Mouse (Mus musculus): Measurements from ENCODE around the gene Olfr1500. TPM values are rescaled to one million over a fixed set of nuclear protein-coding genes. Genes with fewer than 3 reads are reported as not detected.
A peak's percentile ranks its signal among the peaks of the same experiment; 100 is the strongest.
"Not testable (repeated sequence)": the region's sequence is repeated elsewhere in the genome, so short reads cannot be mapped to it uniquely, and the experiment has no call there.

Gene Olfr1500
- not detected for total RNA-seq (2021)
- long read RNA-seq, experiment 1 = 0 reads
- long read RNA-seq, experiment 2 = 0 reads

DNA sequence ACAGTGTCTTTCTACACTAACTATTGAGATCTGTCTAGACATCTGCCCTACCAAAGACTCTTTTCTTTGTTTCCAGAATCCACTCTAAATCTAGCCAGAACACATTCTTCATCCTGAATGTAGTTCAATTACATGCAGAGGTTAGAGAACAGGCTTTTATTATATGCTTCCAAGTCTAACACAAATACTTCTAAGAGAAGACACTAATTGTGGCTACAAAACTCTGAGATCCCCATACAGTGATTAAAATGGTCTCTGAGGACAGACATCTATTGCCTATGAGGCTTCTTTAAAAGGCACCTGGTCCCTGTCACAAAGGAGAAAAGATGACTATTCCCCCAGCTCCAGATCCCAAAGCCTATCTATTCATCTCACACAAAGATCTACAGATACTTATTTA, at the start of gene Olfr1500:
Olfr1500 (minus strand) TSS at position 101 of the 400 bp plus-strand sequence.
- no peak for DNase-seq (ENCODE audit: low spot score in 2 of 2)
- intact Hi-C loops (cut with DNase I) = no loop called here

DNA sequence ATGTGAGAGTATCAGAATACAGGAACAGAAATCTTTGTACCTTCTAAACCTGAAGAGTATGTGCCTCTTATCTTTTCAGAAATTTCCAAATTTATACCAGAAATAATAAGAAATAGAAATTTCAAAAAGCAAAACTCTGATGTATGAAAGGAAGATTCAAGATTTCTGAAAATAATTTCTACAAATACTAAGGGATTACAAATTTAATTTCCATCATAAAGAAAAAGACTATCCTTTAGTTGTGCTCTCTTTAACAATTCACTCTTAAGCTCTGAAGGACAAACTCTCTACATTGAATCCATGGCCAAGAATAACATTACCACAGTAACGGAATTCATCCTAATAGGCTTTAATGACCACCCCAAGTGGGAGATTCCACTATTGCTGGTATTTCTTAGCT, 31.2 kb upstream of the Olfr1500 start, which contains the start of gene Olfr1502:
Olfr1502 (plus strand) TSS at position 301 of the 400 bp plus-strand sequence.
- intact Hi-C loops (cut with DNase I) = no loop called here
- no peak for DNase-seq (ENCODE audit: low spot score in 2 of 2)

DNA sequence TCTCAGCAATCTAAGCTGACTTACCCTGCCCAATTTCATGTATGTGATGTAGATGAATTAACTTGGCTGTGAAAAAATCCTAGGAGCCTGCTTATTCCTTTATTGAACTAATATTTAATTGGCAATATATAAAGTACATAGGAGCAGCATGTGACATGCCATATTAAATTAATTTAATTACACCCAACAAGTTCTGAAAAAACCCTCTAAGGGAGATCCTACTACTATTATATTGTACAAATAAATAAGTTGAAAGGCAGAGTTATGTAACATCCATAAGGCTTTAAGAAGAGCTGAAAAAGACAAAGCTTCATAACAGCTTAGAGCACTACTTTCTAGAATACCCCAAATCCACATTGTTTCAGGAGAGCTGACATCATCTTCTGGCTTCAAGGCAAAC, 20.3 kb upstream of the Olfr1500 start, which contains the start of gene Olfr1501:
Olfr1501 (minus strand) TSS at position 101 of the 400 bp plus-strand sequence.
- intact Hi-C loops (cut with DNase I) = not testable (repeated sequence)

DNA sequence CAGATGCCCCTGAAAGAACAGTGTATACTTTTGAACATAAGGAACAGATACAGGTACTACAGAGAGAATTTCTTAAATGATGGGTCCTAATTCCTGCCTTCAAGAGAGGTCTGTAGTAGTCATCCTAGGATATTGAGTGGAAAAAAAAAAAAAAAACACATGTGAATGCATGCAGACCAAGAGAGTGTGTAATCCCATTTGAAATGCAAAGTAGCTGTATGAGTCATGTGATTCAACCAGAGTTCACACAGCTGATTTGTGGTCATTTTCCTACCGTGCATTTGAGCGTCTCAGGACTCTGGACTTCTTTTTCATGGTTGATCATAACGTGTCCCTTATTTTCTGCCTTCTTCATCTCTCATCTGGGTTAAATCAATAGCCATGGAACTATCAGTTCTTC, 1.8 kb downstream of the Olfr1500 start:
- no peak for DNase-seq (ENCODE audit: low spot score in 2 of 2)
- intact Hi-C loops (cut with DNase I) = no loop called here

More for the DNA sequence above, 20.3 kb upstream of the Olfr1500 start, which contains the start of gene Olfr1501:
- DNase-seq (ENCODE audit: low spot score in 2 of 2) = not testable (repeated sequence)

DNA sequence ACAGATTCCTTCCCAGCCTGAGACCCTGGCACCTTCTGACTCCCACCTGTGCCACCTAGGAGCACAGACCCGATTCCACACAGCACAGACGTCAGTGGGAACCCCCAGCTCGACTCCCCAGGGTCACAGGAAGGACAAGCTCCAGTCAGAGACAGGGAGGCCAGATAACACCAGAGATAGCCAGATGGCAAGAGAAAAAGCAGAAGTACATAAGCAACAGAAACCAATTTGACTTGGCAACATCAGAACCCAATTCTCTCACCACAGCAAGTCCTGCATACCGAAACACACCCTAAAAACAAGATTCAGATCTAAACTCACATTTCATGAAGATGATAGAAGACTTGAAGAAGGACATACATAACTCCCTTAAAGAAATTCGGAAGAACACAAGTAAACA, 9.4 kb downstream of the Olfr1500 start:
- intact Hi-C loops (cut with DNase I) = no loop called here
- DNase-seq (ENCODE audit: low spot score in 2 of 2) = no peak

DNA sequence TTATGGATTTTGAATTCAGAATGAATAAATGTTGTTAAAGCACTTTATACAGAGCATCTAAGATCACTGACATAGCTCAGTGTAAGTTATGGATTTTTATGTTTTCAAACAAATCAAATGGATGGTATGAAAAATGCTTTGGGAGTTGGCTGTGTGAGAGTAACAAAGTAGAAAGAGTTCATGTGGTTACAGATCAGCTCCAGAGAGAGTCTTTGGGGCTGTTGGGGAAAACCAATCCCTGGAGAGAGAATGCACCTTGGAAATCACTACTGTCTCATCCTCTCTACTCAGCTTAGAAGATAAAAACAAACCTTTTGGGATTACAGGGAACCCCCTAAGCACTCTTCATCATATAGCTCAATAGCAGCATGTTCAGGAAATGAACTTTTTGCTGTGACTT, 10.9 kb downstream of the Olfr1500 start, which contains the start of gene Olfr1499:
Olfr1499 (minus strand) TSS at position 101 of the 400 bp plus-strand sequence.
- DNase-seq (ENCODE audit: low spot score in 2 of 2) = no peak
- intact Hi-C loops (cut with DNase I) = loop anchor here (10.0 kb wide), 1 partner anchor 1305 kb away; no protein-coding TSS in a partner anchor

DNA sequence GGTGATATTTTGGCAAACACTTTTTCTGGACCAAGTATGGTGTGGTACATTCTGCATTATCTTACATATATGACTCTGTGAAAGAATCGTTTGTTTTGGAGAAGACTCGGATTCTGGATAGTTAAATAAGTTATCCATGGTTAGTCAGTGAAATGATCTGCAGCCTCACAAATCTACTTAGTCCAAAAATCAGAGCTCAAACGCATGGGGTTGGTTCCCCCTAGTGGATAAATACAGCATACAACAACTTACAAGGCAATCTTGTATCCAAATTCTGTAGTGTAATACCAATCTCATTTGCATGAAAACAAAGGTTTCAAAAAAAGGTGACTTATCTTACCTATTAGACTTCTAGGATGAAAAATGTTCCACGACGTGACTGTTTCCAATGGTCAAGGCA, 11.5 kb downstream of the Olfr1500 start:
- peak; percentile 15 for DNase-seq (ENCODE audit: low spot score in 2 of 2)
- intact Hi-C loops (cut with DNase I) = loop anchor here (10.0 kb wide), 1 partner anchor 1304 kb away; no protein-coding TSS in a partner anchor

DNA sequence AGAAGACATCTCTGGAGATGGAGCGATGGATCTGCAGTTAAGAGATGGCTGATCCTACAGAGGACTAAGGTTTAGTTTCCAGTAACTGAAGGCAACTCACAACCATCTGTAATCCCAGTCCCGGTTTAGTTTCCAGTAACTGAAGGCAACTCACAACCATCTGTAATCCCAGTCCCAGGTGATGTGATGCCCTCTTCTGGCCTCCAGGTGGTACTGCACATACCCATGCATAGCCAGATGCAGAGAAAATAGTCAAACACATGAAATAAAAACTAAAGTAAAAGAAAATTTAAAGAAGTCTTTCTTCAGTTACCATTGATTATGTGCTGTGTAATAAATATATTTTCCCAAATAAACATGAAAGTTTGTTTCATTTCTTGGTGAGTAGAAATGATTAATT, 17.5 kb downstream of the Olfr1500 start:
- intact Hi-C loops (cut with DNase I) = loop anchor here (10.0 kb wide), 1 partner anchor 1298 kb away; no protein-coding TSS in a partner anchor
- DNase-seq (ENCODE audit: low spot score in 2 of 2) = no peak

DNA sequence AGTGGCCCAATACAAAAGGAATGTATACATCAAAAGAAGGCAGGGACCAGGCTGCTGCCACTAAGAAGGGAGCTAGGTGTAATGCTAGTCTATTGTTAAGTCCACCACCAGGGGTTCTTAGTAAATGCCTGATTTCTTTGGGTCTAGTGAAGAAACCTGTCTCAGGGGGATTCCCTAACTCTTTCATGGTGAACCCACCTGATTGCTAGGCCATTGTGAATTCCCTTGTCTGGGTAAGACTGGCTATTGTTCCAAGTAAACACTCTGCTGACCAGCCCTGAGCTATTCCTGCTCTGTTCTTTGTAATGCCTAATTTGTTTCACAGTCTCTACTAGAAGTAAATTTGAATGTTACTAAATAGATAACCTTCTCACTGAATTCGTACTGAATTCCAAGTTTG, 24.8 kb downstream of the Olfr1500 start:
- intact Hi-C loops (cut with DNase I); DNase-seq (ENCODE audit: low spot score in 2 of 2): not testable (repeated sequence)

DNA sequence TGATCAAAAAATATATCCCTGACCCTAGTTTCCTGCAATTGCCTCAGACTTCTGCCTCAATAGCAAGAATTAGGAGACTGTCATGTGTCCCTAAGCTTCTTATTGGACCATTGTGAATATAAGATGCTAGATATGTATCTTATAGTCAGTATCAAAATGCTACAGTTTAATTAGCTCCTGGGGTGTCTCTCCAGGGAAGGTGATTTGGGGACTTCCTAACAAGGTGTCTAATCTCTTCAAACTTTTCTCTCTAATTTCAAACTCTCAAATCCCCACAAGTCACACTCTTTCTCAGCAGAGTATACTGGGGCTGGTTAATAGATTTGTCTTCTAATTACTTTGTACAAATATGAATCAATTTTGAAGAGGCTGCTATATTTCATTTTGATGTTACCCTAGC, 32.2 kb downstream of the Olfr1500 start, which contains the start of gene Olfr1497:
Olfr1497 (minus strand) TSS at position 101 of the 400 bp plus-strand sequence.
- no peak for DNase-seq (ENCODE audit: low spot score in 2 of 2)
- intact Hi-C loops (cut with DNase I) = no loop called here

DNA sequence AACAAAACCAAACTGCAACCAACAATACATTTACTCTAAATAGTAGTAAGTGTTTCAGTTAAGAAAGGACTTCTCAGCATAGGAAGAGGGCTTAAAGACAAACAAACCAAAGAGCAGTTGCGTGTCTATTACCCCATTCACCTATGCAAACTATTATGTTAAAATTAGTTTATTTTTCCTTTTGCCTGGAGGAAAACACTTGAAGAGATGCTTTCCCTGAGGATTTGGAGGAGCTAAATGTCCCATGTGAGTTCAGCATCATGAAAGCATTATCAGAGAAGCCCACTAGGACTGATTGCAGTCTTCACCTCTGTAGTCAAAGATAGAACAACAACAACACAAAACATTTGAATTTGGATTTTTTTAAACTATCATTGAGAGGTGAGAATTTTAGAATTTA, 52.7 kb downstream of the Olfr1500 start, which contains the start of gene Olfr1496:
Olfr1496 (plus strand) TSS at position 301 of the 400 bp plus-strand sequence.
- DNase-seq (ENCODE audit: low spot score in 2 of 2) = no peak
- intact Hi-C loops (cut with DNase I) = no loop called here

Other genes with a start within 250 kb of the Olfr1500 start
- not detected for gene Olfr1484, start 247.0 kb downstream of the Olfr1500 start, total RNA-seq (2021)
- not detected for gene Olfr1487, start 213.1 kb downstream of the Olfr1500 start, total RNA-seq (2021)
- not detected for gene Olfr1489, start 198.9 kb downstream of the Olfr1500 start, total RNA-seq (2021)
- not detected for gene Olfr1490, start 179.4 kb downstream of the Olfr1500 start, total RNA-seq (2021)
- gene Olfr1491, start 133.2 kb downstream of the Olfr1500 start, total RNA-seq (2021) = not detected
- not detected for gene Olfr1493-ps1, start 107.2 kb downstream of the Olfr1500 start, total RNA-seq (2021)
- not detected for gene Olfr1494, start 90.8 kb downstream of the Olfr1500 start, total RNA-seq (2021)
- gene Olfr1495, start 65.9 kb downstream of the Olfr1500 start, total RNA-seq (2021) = not detected
- gene Olfr1496, start 52.6 kb downstream of the Olfr1500 start, total RNA-seq (2021) = not detected
- gene Olfr1497, start 32.3 kb downstream of the Olfr1500 start, total RNA-seq (2021) = not detected
- not detected for gene Olfr1499, start 11.0 kb downstream of the Olfr1500 start, total RNA-seq (2021)
- gene Olfr1501, start 20.2 kb upstream of the Olfr1500 start, total RNA-seq (2021) = not detected
- not detected for gene Olfr1502, start 31.3 kb upstream of the Olfr1500 start, total RNA-seq (2021)
- gene Olfr1504, start 67.4 kb upstream of the Olfr1500 start, total RNA-seq (2021) = not detected
- gene Olfr1505, start 83.0 kb upstream of the Olfr1500 start, total RNA-seq (2021) = not detected

All from left cerebral cortex, postnatal 14 days (tissue).